ENCODE assay signal across 17 mouse cellular contexts in genomic region chr10:9640678-9641077, GRCm38 (mm10). TPM values are rescaled to one million over a fixed set of nuclear protein-coding genes. Genes with fewer than 3 reads are reported as not detected.
"Had no signal": no experiment of that assay in that cellular context is flagged by ENCODE, and none has a peak within 500 bp of the region (broad histone marks: within the 10 kb centered on the region; RNA-seq: fewer than 3 reads in every experiment).

No protein-coding gene starts in this region.

- H3K4me3 ChIP-seq: limb, embryonic 10.5 days; liver, embryonic 15.5 days; megakaryocyte, embryonic 14.5 days; midbrain, embryonic 15.5 days; neural tube, embryonic 12.5 days; stomach, embryonic 15.5 days had no signal

- H3K4me1 ChIP-seq: liver, embryonic 15.5 days; megakaryocyte, embryonic 14.5 days; neural tube, embryonic 12.5 days; stomach, embryonic 15.5 days had no signal

- DNase-seq: kidney, adult 11 months; kidney, adult 9 months; kidney, postnatal 10 days; lung, adult 2 months; retina, postnatal 1 day; thymus, postnatal 36 days had no signal

- H3K9me3 ChIP-seq: limb, embryonic 10.5 days; liver, embryonic 15.5 days; megakaryocyte, embryonic 14.5 days; midbrain, embryonic 15.5 days; neural tube, embryonic 12.5 days; stomach, embryonic 15.5 days had no signal

- H3K9ac ChIP-seq: liver, embryonic 15.5 days; midbrain, embryonic 15.5 days; neural tube, embryonic 12.5 days; stomach, embryonic 15.5 days had no signal

- H3K36me3 ChIP-seq: limb, embryonic 10.5 days; liver, embryonic 15.5 days; midbrain, embryonic 15.5 days; neural tube, embryonic 12.5 days; stomach, embryonic 15.5 days had no signal

- ATAC-seq: midbrain, embryonic 15.5 days had no signal

- H3K4me2 ChIP-seq: liver, embryonic 11.5 days; liver, embryonic 15.5 days; midbrain, embryonic 11.5 days; midbrain, embryonic 15.5 days; neural tube, embryonic 12.5 days; stomach, embryonic 15.5 days had no signal

- H3K27me3 ChIP-seq: liver, embryonic 15.5 days; megakaryocyte, embryonic 14.5 days; midbrain, embryonic 15.5 days; neural tube, embryonic 12.5 days; stomach, embryonic 15.5 days had no signal

- H3K27ac ChIP-seq: limb, embryonic 10.5 days; liver, embryonic 15.5 days; macrophage; midbrain, embryonic 15.5 days; neural tube, embryonic 12.5 days; stomach, embryonic 15.5 days had no signal

RNA-seq across cellular contexts. Expression of gene Samd5, which starts 34.3 kb away (rescaled TPM):
- total RNA-seq: monocyte, adult 5-6 weeks; neutrophil, adult 5-6 weeks had no signal
